Mouse (Mus musculus): ENCODE measurements around the gene Srr.

The Srr gene

DNA sequence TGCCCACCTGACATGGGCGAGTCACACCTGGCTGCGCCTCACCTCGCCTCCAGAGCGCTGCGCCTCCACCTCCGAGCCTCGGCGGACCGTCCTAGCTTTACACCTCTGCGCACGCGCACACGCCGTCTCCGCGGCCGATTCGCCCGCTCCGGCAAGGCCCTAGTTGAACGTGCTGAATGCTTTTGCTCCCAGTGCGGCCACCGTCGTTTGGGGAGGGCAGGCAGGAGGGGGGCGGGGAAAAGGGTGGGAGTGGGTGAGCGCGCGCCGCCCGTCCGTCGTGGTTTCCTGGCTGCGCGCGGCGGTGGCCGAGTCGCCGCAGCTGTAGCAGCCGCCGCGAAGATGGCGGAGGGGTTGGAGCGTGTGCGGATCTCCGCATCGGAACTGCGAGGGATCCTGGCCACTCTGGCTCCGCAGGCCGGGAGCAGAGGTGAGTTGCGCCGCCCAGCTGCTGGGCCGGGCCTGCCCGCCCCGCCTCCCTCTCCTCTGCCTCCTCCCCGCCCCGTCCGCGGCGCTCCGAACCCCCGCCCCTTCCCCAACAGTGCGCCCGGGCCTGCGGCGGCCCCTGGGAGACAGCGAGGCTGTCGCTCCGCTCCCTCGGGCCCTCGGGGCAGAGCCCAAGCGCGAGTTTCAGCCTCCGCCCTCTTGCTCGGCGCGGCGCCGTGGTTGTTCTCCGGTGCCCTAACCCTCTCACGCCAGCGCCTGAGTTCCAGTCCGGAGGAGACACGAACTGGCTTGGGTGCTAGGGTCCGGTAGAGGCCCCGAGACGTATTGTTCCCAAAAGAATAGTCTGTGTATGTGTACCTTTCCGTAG lies at the start of gene Srr, which contains the start of gene Smg6:
Srr (minus strand) TSS at position 372 of the 811 bp plus-strand sequence.
Smg6 (plus strand) TSS at position 247 of the 811 bp plus-strand sequence.
- DNase-seq (ENCODE audit: low read depth), result peak; percentile 96

DNA sequence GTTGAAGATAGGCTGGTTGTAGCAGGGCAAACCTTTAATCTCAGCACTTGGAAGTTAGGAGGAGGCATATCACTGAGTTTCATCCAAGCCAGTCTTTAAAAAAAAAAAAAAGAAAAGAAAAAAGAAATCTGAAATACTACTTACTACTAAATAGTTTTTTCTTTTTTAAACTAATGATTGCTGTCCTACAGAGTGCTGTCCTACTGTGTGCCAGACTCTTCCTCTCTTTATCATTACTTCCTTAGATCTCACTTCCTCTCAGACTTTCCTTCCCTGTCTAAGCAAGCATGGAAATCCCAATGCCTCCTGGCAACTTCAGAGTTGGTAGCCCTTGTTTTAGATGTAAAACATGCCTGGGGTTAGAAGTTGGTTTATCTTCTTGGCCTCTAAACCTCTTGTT lies 48.9 kb upstream of the Srr start:
- DNase-seq (ENCODE audit: low read depth), result no peak

DNA sequence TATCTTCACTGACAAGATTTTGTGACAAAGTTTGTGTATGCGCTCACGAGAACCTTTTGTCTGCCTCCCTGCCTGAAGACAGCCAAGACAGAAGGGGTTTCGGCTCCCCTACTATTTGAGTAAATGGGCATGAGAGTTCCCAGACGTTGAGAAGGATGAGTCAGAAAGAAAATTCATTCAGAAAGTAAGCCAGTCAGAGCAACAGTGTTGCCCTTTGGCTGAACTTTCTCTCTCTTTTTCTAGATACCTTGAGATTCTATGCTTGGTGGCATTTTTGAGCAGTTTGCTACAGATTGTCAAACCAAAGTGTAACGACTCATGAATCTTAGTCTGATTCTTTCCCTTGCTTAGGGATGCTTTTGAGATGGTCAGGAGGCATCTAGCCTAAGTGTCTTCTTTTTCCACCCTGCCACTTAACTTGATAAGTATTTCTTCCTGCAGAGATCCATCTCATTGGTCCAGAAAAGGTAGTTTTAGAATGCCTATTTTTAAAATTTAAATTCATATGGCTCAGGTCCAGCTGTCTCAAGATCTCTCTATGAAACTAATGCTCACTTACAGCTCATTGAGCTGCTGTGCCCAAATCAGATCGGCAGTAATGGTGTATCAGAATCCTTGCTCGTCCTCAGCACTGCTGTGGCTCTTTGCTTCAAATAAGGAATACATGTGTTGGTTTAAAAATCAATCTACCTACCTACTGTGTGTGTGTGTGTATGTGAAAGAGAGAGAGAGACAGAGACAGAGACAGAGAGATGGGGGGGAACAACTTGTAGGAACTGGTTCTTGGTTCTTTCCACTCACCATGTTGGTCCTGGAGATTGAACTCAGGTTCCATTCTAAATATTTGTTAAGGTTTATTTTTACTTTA lies 47.8 kb upstream of the Srr start:
- no peak for DNase-seq (ENCODE audit: low read depth)

DNA sequence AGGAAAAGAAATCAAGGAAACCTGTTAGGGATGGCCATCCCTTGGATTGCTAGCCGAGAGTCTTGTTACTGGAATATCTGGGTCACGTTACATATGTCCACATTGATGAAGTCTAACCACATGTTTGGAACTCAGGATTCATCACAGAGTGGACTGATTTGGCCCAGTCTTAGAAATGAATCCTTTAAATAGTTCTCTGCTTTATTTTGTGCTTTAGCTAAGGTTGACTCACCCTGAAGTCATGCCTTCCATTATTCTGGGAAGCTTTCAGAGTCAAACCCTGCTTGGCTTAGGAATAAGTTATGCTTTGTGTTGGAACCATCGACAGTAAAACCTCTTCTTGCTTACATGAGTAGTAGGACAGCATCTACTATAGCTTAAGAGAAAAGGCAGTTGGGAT lies 39.8 kb upstream of the Srr start:
- DNase-seq (ENCODE audit: low read depth), result no peak

DNA sequence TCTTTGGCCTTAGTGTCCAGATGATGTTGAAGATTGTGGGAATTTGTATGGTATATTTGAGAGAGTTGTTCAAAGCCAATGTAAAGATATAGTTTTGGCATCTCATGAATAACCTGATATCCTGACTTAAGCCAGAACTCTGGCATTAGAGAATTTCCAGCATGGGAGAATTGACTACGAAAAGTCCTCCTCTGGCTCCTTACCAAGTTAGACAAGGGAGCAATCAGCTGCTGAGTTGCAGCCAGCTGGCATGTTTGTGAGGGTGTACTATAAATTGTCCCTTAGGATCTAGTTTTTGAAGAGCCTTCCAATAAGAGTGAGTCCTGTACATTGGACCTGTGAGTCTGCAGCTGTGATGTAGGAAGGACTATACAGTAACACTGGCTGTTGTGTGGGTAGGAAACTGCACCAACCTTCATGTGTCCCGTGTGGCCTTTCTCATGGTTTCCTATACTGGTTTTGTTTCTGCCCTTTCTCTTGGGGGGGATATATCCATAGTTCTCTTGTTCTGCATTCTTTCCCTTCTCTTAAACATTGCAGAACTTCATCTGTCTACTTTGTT lies 37.2 kb upstream of the Srr start:
- DNase-seq (ENCODE audit: low read depth), result no peak

DNA sequence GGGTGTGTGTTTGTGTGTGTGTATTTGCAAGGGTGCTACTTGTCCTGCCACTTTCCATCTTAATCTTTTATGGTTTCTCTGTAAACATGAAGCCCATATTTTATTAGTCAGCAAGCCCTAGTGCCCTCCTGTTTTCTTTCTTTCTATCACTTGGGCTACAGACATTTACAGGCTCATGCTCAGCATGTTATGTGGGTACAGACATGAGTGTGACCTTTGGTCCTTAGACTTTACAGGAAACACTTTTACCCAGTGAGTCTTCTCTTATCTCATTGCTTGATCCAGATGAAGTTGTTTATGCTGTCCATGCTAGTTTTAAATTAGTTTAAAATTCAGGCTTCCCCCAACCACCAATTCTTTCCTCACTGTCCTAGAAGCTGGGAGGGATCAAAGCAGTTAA lies 36.2 kb upstream of the Srr start:
- no peak for DNase-seq (ENCODE audit: low read depth)

DNA sequence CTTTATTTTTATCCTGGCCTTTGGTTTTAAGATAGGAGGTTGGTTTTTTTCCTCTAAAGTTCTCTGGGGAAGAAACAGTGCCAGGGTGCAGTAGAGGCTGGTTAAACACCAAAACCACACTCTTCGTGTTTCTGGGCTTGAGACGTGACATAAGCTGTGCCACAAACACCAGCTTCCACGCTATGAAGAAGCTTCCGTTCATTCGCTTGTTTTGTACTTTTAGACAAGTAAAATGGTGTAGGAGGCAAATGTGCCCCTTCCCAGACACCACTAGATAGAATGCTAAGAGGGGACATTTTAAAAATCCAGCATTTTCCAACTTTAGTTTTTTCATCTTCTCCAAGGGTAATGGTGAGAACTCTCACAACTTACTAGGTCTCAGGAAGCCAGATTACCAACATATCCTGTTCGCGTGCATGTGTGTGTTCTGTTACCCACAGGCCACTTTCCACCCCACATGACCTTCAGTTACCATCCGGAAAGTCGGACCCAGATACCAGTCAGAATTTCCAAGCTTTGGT lies 34.3 kb upstream of the Srr start:
- peak; percentile 69 for DNase-seq (ENCODE audit: low read depth)

DNA sequence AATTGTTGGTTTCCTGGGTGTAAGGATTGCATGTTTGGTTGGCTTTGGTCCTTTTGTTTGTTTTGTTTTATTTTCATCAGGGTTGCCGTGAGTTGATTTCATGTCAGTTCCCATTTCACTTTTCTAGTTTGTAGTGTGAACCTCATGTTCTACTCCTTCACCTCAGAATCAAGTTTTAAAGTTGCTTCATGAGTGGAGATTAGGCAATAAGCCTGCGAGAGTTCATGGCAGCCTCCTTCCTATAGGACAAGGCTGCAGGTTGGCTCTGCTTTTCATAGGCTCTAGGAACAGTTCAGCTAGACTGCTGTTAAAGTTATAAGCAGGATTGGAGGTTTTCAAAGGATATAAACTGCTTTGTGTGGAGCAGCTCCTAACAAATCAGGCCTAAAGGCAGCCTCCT lies 33.8 kb upstream of the Srr start:
- no peak for DNase-seq (ENCODE audit: low read depth)

DNA sequence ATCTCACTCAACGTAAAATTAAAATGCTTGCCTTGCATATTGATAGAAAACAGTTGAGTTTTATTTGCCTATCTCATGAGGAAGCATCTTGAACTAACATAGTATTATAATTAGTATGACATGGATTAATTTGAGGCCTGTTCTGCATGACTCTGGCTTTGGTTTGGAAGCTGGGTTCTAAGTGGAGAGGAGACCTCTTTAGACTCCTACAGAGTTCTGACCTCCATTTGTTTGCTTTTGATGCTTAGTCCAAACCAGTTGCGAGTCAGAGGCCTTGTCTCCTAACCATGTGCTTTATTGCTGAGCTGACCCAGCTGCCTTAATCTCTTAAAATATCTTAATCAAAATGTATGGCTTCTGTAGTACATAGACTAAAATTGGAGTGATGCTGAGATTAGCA lies 31.9 kb upstream of the Srr start:
- no peak for DNase-seq (ENCODE audit: low read depth)

DNA sequence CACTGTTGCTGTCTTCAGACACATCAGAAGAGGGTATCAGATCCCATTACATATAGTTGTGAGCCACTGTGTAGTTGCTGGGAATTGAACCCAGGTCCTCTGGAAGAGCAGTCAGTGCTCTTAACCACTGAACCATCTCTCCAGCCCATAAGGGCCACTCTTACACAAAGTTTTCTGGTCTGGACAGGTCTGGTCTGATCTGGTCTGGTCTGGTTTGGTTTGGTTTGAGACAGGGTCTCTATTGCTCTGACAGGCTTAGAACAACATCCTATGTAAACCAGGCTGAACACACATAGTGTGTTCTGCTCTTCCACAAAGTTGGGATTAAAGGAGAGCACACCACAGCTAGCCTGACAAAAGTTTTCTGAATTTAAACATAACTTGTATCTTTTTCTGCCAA lies 30.3 kb upstream of the Srr start:
- DNase-seq (ENCODE audit: low read depth), result no peak

DNA sequence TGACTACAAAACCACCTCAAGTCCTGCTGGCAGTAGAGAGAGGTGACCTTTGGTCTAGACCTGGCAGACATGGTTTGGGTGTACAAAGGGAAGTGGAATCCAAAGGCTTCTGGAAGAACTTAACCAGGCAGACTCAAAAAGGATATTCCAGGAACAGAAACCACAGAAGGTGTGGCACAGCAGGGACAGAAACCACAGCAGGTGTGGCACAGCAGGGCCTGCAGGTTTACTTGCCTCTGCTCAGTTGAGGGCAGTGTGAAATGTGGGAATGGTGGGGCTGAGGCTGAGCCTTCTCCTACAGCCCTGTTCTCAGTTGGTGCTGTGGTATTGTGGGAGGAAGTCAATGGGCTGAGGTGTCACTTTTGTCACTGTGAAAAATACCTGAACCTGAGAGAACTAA lies 29.2 kb upstream of the Srr start:
- DNase-seq (ENCODE audit: low read depth), result no peak

DNA sequence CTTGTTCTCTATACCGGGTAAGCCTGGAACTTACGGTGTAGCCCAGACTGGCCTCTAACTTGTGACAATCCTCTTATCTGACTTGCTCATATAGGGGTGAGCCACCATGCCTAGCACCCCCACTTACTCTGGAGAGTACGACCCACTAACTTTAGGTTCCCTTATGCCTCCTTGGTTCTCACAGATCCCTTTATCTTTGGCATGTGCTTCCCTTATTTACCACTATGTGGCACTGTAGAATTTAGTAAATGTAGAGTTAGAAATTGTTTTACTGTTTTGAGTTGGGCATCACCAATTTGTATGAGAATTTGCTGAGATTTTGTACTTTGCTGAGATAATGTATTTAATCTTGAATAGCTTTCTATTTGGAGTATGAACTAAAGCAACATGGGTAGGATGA lies 20.6 kb upstream of the Srr start:
- peak; percentile 76 for DNase-seq (ENCODE audit: low read depth)

DNA sequence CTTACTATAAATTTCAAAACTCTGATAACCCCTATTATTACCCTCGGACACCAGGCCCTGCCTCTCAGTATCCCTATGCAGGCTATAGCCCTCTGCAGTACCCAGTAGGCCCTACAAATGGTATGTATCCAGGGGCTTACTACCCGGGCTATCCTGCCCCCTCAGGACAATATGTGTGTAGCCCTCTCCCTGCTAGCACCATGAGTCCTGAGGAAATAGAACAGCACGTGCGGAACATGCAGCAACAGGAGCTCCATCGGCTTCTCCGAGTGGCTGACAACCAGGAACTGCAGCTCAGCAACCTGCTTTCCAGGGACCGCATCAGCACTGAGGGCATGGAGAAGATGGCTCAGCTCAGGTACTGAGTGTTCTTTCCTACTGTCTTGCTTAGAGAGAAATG lies 4.6 kb upstream of the Srr start:
- no peak for DNase-seq (ENCODE audit: low read depth)

DNA sequence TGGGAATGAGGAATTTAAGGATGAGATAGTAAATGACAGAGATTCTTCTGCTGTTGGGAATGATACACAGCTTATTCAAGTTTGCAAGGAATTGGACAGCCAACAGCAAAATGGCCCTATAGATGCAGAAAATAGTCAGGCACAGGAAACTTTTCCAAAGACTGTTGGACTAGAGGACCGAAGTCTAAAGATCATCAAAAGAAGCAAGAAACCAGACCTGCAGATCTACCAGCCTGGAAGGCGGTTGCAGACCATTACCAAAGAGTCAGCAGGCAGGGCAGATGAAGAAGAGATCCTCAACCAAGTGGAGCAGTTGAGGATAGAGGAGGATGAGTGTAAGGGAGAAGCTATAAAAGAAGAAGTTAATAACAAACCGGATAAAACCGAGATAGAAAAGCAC lies 3.4 kb upstream of the Srr start:
- no peak for DNase-seq (ENCODE audit: low read depth)

DNA sequence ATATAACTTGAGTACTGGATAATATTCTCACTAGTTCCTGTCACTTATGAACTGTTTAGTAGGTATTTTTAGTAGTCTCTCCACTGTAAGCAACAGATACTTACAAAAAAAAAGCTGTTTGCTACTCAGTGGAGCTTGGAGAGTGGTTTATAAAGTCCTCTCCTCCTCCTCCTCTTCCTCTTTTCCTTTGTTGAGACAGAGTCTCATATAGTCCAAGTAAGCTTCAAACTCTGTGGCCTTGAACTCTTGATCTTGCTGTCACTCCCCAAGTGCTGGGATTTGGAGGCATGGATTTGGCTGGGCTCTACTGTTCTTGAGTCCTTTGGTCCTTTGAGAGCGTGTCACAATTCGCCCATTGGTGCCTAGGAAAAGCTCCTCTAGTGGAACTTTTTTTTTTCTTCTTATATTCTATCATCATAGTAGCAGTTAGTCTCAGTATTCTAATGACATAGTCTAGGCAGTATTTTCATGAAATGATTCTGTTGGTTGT lies 1.5 kb upstream of the Srr start:
- no peak for DNase-seq (ENCODE audit: low read depth)

DNA sequence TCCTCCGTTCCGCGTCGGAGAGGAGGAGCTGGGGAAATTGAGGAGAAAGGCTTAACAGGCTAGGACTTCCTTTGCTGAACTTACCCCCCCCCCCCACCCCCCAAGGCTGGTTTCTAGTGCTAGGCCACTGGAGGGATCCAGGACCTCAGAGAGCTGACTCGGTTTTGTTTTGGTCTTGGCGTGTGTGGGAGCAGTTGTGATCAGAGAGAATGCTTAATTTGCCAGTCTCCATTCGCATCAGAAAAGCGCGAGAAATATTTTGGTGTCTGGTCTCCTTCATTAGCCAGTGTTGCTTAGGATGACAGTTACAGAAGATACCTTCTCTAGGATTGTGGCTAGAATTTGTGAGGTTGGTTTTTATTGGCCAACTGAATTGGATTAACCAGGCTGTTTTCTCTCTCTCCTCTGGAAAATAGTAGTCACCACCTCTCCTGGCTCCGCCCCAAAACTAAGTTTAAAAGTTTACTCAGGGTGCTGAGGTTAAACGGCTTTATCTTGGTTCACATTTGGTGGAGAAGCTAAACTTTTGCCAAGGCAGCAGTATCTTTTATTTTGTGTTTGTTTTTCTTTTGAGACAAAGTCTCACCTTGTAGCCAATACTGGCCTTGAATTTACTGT lies 749 bp upstream of the Srr start:
- DNase-seq (ENCODE audit: low read depth), result peak; percentile 73

DNA sequence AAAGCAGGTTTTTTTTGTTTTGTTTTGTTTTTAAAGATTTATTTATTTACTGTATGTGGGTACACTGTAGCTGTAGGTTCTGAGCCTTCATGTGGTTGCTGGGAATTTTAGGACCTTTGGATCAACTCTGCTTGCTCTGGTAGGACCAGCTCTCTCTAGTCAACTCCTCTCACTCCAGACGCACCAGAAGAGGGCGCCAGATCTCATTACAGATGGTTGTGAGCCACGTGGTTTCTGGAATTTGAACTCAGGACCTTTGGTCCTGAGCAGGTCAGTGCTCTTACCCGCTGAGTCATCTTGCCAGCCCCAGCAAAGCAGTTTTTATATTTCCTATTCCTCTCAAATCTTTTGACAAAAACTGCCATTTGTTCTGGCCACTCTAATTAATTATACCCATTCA lies 1.6 kb downstream of the Srr start:
- peak; percentile 56 for DNase-seq (ENCODE audit: low read depth)

DNA sequence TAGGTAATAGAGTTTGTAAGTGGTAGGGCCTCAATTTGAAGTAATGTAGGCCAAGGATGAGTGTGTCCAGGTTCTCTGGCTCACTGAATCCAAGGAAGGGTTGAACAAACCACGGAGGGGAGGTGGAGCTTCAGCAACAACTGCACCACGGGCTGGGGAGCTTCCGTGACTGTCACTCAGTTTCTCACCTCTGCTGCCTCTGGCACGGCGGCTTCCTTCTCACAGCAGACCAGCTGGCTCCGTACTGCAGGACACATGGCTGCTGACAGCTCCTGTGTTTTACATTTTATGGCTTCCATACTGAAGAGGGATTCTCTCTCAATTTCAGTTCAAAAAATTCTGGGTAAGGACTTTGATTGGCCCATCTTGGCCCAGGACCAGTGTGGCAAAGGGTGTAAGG lies 6.5 kb downstream of the Srr start:
- DNase-seq (ENCODE audit: low read depth), result no peak

DNA sequence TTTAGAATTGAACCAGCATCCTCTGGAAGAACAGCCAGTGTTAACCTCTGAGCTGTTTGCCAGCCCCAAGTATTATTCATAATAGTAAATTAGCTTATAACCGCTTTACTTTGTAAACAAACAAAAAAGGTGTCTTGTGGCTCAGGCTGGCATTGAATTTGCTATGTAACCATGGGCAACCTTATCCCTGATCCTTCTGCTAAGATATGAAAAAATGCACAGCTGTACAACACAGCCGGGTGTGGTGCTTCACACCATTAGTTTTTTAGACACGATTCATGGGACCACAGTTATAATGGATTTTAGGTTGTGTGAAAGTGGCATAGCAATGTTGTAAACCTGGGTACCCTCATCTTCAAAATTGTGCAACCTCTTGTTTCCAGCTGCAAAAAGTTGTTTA lies 13.3 kb downstream of the Srr start:
- no peak for DNase-seq (ENCODE audit: low read depth)

DNA sequence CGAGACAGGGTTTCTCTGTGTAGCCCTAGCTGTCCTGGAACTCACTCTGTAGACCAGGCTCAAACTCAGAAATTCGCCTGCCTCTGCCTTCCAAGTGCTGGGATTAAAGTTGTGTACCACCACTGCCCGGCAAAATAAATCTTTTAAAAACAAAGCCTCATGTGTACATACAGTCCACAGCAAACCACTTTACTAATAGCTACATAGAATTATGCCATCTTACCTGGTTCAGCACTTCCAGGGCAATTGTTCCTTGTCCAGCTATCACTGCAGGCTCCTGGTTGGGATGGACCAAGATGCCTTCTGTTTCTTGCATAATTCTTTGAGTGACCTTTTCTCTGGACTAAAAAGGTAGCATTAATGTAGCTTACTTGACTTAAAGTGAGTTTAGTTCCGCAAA lies 15.8 kb downstream of the Srr start:
- no peak for DNase-seq (ENCODE audit: low read depth)

DNA sequence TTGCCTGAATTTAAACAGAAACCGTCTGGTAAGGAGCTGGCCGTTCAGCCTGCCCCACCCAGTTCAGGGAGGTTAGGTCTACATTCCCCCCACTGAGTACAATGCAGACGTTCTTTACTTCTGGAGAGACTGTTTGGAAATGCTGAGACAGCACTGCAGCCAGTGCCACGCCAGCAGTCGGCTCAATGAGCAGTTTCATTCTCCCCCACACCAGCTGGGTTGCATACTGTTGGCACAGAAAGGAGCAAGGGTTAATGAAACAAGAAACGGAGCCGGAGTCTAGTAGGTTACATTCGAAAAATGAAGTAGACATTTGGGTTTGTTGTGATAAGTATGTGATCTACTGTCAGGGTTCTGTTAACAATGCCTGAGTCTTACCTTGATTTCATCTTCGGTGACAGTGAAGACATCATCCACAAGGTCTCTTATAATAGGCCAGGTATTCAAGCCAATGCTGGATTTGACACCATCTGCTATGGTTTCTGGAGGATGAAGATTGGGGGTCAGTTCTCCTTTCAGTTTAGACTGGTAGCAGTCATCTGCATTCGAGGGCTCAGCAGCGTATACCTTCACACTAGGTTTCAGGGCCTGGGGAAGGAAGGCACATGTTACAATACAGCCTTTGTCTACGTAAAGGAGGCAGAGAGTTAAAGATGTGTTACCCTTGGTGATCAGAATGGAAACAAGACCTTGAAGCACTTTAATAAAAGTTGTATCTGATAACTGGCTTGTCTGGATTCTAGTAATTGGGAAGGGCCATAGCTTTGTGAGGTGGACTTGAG lies 16.9 kb downstream of the Srr start:
- DNase-seq (ENCODE audit: low read depth), result no peak
